Mouse (Mus musculus) frontal cortex, postnatal 36 days (tissue): ENCODE data around the gene Exosc8.
"Not testable (repeated sequence)": the region's sequence is repeated elsewhere in the genome, so short reads cannot be mapped to it uniquely, and the experiment has no call there.

Experiments used
- DNase-seq, 2 experiments: peaks; one replicate each; pipeline ENCODE4 v3.0.0; 2022; ENCODE audit warnings: low spot score in 2 of 2

Exosc8 gene

DNA sequence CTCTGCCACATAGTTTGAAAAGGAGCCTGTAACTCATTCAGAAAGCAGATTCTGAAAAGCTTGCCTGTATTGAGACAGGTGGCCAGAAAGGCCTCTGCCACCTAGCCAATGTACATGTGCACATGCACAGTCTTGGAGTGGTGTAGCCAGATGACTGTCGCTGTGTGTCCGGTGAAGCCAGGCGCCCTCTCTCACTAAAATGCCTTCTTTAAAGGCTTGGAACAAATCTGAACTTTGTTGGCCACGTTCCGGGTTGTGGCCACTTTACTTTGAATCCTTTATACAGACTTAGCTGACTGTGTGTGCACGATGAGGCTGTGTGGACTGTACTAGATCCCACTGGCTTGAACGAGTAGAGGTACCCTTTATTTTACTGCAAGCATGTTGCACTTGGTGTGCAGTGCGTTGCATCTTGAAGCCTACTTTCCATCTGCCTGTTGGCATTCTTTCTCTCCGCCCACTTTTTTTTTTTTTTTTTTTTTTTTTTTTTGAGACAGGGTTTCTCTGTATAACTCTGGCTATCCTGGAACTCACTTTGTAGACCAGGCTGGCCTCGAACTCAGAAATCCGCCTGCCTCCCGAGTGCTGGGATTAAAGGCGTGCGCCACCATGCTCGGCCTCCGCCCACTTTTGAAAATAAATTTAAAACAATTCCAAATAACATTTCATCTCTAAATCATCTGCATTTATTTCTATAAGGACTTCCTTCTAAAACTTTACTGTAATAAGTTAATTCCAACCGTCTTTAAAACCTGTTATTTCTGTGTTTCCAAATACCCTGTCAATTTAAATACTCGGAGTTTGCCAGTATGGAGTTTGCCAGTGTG lies 1.1 kb upstream of the Exosc8 start:
- DNase-seq: peak; percentile 13 to 31

GRCm38 (mm10) chr3:54734411-54735246 lies 564 bp downstream of the Exosc8 start:
- DNase-seq: peak; percentile 87 to 89

DNA sequence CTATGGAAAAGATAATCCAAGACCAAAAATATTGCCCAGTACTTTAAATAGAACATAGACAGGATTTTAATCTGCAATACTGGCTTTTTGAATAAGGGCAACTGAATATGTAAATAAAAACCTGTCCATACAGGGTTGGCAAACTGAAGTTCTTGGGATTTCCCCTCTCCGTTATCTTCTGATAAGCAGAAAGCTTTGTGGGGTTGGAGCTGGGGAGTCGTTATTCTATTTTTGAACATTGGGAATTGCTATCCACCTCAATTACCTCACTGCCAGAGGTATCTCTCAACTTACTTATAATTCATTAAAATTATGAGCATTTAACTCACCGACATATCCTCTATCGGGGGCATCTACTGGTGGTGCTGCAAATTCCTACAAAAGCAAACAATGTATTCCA lies 2.8 kb downstream of the Exosc8 start:
- no peak for DNase-seq

DNA sequence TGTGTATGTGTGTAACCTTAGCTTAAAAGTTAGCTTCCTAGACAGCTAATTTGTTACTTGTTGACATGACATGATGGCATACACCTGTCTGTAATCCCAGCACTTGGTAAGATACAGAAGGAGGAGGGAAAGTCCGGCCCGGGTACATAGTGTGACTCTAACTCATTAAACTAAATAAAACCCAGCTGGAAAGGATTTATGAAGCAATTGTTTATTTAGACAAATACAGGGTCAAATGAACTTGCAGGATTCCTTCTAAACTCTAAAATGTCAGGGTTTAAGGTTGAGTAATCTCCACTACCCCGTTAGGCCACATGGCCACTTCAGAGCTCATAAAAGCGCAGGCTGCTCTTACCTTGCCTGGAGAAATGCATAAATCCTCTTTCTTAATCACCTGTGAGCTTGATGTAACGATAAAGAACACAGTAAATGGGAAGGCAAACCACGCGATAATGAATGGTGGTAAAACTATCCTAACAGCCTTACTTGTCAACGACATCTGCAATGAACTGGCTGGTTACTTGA lies 3.5 kb downstream of the Exosc8 start:
- DNase-seq: no peak

DNA sequence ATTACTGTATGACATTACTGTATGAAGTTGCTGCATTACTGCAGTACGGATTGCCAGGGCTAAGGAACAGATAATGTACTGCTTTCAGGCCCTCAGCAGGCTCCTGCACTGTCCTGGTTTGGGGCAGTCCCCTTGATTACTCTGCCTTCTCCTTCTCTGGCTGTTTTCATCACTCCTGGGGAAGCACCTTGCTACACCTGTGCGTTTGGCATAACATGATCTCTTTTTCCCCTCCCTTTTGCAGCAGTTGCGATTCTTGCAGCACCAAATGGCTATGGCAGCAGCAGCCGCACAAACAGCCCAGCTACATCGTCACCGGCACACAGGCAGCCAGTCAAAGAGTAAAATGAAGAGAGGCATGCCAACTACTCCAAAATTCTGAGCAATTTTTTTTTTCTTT lies 7.1 kb downstream of the Exosc8 start:
- DNase-seq: no peak

GRCm38 (mm10) chr3:54727588-54727987 lies 7.6 kb downstream of the Exosc8 start:
- no peak for DNase-seq

- DNase-seq: no peak
These were observed 9.8 kb downstream of the Exosc8 start for GRCm38 (mm10) chr3:54725344-54725743.

DNA sequence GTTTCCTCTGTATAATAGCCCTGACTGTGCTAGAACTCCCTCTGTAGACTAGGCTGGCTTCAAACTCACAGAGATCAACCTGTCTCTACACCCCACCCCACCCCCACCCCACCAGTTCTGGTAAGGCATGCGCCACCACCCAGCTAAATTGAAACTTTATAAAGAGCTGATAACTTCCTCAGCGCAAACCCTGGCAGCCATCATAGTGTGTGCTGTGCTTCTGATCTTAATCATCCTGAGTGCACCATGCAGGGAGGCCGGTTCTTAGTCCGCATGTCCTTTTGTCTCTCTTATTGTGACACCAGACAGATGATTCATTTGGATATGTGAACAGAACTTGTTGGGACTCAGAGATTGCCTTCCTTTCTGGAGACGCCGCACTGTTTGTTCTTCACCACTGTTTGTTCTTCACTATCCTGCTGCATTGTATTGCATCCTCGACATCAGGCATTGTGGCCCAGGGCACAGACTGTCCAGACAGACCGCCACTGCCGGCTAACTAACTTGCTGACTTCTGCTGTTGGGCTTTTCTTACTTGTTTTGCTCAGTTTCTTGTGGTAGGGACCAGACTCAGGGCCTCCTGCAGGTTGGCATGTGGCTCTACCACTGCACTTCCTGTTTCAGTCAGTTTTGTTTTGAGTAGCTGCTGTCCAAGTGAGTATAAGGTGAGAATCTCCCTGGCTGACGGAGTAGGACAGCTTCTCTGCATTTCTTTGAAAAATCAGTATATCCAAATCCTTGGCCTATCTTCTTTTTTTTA lies 11.3 kb downstream of the Exosc8 start:
- DNase-seq: no peak

DNA sequence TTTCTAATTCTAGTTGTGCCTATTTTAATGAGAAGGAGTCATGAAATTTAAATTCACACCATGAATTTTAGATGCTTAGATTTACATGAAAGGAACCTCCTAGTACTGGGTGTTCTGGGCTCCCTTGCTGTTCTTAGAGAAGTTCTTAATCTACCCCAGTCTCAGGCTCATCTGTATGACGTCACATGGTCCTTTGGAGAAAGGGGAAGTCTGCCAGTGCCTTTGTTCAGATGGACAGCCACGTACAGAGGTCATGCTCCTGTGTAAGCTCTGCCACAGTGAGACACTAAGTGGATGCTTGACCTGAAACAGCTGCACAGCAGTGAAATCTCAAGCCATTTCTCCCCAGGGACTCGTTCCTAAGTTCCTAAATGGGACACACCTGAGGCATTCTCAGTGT lies 16.2 kb downstream of the Exosc8 start:
- DNase-seq: no peak

DNA sequence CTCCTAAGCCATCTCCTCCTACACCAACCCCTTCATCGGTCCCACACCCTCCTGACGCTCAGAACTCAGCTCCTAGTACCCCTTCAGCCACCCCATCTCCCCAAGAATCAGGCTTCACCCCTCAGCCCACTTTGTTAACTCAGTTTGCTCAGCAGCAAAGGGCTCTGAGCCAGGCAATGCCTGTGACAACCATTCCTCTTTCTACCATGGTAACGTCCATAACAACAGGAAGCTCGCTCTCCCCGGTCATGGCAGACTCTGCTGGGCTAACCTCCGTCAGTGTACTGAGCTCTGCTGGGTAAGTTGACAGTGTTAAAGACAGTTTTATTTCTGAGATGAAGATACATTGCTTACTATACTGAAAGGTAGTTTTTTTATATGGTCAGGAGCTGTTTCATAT lies 17.8 kb downstream of the Exosc8 start:
- no peak for DNase-seq

GRCm38 (mm10) chr3:54715461-54715860 lies 19.7 kb downstream of the Exosc8 start:
- peak; percentile 50 to 52 for DNase-seq

DNA sequence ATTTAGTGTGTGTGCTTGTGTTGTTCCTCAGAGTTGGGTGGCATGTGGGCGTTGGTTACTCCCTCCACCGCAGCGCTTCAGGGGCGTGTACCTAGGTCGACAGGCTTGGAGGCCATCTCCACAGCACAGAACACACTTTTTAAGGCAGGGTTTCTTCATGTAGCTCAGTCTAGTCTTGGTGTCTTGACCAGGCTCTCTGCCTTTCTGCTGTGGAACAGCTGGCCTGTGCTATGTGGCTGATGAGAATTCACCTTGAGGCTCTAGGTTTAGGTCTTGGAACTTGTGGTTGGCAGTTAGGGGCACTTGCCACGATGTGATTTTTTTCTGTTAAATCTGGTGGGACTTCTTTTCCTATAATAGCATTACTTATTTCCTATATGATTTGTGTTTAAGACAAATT lies 20.9 kb downstream of the Exosc8 start, which contains the start of gene Gm21958:
Gm21958 (minus strand) TSS at position 101 of the 400 bp plus-strand sequence.
- no peak for DNase-seq

DNA sequence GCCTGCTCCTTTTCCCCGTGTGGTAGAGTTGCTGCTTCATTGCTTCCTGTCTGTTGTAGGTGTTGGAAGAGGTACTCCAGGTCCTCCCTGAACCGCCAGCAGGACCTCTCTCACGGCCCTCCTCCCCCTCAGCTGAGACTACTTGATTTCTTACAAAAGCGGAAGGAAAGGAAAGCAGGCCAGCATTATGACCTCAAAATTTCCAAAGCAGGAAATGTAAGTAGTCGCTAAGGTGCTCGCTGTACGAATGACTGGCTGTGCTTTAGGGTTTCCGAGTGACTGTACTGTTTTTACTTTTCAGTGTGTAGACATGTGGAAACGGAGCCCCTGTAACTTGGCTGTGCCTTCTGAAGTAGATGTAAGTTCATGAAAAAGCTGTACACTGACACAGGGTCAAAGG lies 26.2 kb downstream of the Exosc8 start:
- no peak for DNase-seq

DNA sequence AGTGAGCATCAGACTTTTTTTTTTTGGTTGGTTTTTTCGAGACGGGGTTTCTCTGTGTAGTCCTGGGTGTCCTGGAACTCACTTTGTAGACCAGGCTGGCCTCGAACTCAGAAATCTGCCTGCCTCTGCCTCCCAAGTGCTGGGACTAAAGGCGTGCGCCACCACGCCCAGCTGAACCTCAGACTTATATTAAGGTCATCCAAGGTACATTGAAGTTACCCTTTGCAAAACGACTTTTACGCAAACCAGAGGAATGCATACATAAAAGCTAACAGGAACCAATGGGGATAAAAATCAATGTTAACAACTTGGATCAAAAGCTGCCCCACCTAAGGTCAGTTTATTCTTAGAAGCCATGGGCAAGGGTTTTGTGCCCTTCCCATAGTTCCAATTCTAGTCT lies 31.1 kb downstream of the Exosc8 start:
- not testable (repeated sequence) for DNase-seq

- no peak for DNase-seq
These were observed 35.4 kb downstream of the Exosc8 start for GRCm38 (mm10) chr3:54699759-54700301.

DNA sequence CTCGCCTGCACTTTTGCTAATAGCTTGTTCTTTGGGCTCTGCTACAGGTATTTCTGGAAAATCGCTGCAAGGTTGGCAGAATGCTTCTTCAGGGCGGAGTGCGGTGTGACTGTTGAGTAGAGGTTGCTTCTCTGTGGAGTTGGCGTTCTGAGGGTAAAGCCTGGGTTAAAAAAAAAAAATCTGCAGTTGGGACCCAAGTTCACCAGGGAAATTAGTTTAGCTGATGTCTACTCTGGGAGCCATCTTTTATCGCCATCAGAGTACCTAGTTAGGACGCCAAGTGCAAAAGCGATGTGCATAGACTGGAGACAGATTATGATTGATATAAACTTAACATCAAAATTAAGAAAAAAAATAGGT lies 42.2 kb downstream of the Exosc8 start:
- no peak for DNase-seq

DNA sequence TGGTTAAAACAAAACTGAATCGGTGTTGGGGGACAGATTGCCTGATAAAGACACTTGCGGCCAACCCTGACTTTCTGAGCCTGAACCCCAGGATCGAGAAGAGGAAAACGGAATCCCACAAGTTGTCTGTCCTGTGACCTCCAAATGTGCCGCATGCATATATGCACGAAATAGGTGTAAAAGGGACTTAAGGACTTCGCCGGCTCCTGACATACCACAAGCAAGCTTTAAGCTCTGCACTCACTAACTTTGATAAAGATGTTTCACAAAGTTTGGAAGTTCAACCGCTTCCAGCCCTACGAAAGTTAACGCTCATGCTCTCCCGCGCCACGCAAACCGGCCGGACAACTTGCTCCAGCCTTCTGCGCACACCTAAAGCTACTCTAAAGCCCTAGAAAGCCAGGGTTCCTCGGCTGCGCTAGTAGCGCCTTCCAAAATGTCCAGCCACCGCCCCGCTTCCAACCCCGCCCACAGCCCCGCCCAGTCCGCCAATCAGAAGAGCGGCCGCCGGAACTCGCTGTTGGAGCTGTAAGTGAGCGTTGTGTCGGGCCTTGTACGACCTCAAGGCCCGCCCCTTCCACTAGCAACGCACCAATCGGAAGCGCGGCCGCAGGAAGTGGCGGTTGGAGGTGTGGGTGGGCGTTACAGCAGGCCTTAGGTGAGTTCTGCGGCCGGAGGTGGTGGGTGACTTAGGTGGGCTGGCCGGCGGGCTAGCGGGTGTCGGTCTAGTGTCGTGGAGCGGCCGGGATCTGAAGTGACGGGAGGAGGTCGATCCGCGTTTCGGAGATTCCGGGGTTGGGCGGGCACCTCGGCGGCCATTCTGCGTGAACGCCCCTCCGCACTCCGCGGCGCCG lies 42.8 kb downstream of the Exosc8 start, which contains the start of gene Supt20:
Supt20 (plus strand) TSS at position 606 of the 854 bp plus-strand sequence.
- peak; percentile 91 to 93 for DNase-seq

DNA sequence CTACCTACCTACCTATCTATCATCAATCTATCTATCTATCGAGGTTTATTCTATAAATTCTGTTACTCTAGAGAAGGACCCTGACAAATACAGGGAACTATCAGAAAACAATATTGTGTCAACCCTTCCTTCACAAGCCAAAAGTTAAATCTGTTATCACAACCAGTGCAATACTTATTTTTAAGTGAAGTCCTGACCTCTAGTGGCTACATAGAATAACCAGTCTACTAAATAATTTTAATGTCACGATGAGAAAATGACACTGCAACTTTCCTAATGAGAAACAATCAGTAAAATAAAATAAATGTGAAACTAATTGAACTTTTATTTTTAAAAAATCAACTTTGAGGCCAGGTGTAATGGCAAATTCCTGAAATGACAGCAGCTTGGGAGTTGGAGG lies 46.1 kb downstream of the Exosc8 start:
- no peak for DNase-seq

- no peak for DNase-seq
These were observed 47.9 kb downstream of the Exosc8 start for GRCm38 (mm10) chr3:54687245-54687644.

GRCm38 (mm10) chr3:54685202-54685601 lies 50.0 kb downstream of the Exosc8 start:
- DNase-seq: no peak
